Mouse (Mus musculus) right cerebral cortex, adult 18-20 months (tissue): ENCODE results near the gene Gbp7.
"Not testable (repeated sequence)": the region's sequence is repeated elsewhere in the genome, so short reads cannot be mapped to it uniquely, and the experiment has no call there.

ENCODE experiments used
- DNase-seq: peaks from one replicate; pipeline ENCODE4 v3.0.0; 2022; ENCODE audit warnings: mixed read lengths

Gene Gbp7

DNA sequence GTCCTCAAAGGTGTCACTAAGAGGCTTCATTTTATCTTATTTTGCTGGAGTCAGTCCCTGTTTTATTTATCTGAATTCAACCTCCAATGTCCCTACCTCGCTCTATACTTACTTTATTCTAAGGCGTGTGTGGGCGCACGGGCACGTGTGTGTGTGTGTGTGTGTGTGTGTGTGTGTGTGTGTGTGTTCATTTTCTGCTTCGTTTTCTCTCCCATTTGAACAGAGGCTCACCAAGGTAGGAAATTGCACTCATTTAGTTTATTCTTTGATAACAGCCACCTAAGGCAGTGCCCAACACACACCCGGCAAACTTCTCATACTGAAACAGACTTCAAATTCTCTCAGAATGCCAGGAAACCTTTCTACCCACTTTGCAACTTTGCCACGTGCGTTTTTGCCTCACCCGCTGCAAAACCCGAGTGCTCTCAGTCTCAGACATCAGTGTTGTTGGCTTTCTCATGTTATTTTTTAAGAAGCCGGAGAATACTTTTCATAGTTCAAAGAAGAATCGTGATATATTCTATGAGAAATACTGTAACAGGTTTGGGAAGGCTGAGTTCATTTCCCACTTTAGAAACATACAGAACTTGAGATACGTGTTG lies 31.0 kb downstream of the Gbp7 start:
- no peak for DNase-seq

DNA sequence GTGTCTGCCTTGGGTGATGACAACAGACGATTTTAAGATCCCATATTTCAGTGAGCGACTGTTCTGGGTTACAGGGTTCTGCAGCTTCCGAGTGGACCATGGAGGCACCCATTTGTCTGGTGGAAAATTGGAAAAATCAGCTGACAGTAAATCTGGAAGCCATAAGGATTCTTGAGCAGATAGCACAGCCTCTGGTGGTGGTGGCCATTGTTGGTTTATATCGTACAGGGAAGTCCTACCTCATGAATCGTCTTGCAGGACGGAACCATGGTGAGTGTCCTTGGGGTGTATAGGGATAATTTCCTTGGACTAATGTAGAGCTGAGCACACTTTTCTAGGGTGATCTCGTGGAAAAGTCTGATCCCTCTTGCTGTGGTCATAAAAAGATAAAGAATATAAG lies 31.5 kb downstream of the Gbp7 start:
- DNase-seq, result no peak

DNA sequence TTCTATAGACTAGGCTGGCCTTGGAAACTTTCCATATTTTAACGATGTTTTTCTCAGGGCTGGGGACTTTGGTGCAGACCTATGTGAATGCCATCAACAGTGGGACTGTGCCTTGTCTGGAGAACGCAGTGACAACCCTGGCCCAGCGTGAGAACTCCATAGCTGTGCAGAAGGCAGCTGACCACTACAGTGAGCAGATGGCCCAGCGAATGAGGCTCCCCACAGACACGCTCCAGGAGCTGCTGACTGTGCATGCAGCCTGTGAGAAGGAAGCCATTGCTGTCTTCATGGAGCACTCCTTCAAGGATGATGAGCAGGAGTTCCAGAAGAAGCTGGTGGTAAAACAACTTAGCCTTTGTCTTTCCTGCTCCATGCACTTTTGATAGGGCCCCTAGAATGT lies 37.3 kb downstream of the Gbp7 start:
- DNase-seq, result not testable (repeated sequence)

DNA sequence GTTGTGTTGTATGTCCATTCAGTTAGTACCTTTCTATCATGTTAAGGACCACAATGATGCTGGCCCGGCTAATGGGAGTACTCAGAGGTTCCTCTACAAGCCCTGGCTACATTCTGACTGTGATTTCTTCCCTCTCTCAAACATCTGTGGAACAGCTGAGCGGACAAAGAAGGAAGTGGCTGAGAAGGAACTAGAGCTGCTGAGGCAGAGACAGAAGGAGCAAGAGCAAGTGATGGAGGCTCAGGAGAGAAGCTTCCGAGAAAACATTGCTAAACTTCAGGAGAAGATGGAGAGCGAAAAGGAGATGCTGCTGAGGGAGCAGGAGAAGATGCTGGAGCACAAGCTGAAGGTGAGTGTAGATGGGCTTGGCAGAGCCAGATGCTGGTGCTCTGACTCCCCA lies 40.6 kb downstream of the Gbp7 start:
- no peak for DNase-seq

DNA sequence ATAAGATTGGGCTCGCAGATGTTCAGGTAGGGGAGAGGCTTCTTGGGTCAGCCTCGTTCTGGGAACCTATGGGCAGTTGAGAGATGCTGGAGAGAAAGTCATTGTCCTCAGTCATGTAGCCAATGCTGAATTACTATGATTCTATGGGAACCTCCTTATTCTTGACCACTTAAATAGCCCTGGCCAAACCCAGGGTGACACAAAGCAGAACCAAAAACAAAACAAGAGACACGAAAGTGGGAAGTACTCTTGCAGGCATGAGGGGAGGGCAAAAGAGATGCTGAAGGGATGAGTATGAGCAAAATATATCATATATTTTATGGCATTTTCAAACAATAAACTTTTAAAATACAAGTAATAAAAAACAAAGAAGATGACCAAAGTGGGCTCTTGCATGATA lies 47.0 kb downstream of the Gbp7 start:
- DNase-seq, result no peak

DNA sequence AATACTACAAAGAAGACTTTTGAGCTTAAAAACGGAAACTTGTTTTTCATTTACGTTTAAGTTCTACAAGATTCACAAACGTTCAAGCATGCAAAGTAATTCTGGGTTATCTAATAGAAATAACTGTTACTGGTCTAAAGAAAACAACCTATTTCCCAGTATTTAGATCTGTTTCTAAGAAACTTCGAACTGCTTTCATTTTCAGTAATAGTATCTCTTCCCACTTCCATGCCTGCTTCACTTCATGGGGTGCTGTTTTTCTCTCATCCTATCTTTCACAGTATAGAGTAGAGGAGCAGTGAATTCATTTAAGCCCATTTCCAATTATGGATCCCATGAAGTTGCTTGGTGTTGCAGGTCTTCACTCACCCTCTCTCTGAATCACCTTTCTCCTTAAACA lies 48.2 kb downstream of the Gbp7 start:
- no peak for DNase-seq

DNA sequence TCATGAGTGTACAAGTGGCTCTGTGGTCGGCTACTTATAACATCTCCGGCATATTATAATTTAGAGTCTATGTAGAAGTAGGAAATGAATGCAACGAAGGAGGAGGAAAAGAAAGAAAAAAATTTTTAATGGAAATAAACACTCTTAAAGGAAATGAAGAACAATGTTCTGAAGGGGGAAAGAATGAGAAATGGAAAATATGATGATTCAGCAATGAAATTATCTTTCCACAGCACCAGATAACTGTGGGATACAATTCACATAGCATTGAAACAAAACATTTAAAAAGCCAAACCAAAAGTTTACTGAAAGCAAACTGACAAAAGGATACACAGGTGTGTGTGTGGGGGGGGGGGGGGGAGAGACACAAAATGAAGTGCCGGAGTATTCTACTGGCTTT lies 52.9 kb downstream of the Gbp7 start:
- no peak for DNase-seq

DNA sequence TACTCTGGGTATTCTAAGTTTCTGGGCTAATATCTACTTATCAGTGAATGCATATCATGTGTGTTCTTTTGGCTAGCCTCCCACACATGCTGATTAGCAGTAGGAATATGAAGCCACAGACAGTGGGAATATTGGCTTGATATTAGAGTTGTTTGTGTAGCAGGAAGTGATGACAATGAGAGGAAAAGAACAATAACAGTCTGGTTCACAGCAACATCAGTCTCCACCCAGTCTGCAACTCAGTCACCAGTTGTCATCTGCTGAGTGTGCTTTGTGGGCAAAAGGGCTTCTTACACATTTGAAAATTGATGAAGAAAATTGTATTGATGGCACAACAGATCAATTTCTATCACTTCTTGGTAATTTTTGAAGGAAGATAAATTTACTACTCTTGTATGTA lies 57.2 kb downstream of the Gbp7 start:
- no peak for DNase-seq

DNA sequence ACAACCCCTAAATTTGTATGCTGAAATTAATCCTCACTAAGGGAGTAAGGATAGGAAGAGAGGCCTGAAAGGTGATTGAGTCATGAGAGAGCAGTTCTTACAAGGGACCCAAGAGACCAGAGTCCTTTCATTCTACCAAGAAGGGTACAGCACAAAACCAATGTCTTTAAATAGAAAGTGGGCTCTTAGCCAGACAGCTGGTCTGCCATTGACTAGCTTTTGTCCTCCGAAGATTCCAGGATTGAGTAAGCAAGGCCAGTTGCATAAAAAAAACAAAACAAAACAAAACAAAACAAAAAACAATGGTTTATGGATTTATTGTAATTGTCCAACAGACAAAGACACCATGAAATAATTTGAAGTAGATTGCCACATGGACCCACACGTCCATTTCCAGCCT lies 58.7 kb downstream of the Gbp7 start:
- DNase-seq, result no peak

DNA sequence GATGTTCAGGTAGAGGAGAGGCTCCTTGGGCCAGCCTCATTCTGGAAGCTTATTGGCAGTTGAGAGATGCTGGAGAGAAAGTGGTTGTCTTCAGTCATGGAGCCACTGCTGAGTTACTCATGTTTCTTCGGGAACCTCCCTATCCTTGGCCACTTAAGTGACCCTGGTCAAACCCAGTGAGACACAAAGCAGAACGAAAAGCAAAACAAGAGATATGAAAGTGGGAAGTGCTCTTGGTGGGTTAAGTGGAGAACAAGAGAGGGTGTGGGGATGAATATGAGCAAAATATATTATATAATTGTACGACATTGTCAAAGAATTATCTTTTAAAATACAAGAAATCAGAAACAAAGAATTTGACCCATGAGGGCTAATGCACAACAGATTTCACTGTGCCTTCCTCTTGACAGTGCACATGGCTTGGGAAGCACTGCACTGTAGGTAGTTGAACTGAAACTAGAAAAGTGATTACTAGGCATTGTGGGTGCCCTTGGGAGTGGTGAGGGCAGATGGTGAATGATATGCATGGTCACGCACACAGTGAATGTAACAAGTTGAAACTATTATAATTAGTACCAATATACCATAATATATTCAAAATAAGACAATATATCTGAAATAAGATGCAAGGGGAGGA lies 60.4 kb downstream of the Gbp7 start:
- DNase-seq, result no peak

DNA sequence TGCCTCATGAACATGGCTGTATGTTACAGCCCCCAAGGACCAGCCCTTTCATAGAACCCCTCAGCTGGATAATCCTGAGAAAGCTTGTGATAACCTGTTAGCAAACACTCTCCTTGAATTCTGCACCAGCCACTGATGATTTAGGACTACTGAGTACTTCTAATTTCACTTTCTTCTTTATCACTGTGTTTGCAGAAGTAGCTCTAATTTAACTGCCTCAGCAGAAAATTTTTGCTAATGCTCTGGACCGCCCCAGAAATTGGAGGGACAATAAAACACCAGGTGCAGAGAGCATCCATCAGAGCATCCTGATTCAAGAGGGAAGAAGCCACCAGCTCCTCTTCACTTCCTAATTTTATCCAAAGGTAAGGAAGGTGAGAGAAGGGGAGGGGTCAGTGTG lies 64.4 kb downstream of the Gbp7 start, which contains the start of gene Gbp2b:
Gene Gbp2b, plus strand, starts transcription at position 301 of the 400 bp plus-strand sequence.
- DNase-seq, result no peak

DNA sequence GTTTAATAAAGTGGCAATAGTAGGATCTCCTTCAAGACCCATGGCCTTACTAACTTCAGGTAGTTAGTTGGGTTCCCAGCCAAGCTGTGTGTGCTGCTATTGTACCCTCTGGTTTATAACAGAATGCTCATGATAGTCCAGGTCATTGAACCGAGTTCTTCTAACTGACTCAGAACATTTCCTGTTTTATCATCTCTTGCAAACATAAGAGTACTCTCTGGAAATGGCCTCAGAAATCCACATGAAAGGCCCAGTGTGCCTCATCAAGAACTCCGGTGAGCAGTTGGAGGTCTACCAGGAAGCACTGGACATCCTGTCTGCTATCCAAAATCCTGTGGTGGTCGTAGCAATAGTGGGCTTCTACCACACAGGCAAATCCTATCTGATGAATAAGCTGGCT lies 67.8 kb downstream of the Gbp7 start:
- DNase-seq, result no peak
